Mouse (Mus musculus) small intestine, adult 2 months (tissue): ENCODE measurements around the gene Gemin7. TPM values are rescaled to one million over a fixed set of nuclear protein-coding genes. Genes with fewer than 3 reads are reported as not detected.

Experiments used
- H3K27ac ChIP-seq: fragments of 200-500 bp; 2 replicates; pipeline ENCODE4 v1.5.1; 2012; ENCODE audit warnings: low read depth, low read length, control low read depth, inconsistent platforms; ENCODE audit not compliant: insufficient read depth
- H3K27me3 ChIP-seq: fragments of 200-500 bp; 2 replicates; pipeline ENCODE4 v1.6.1; 2012; ENCODE audit warnings: mild to moderate bottlenecking, moderate library complexity, low read length, inconsistent platforms; ENCODE audit not compliant: control insufficient read depth, insufficient read depth
- H3K36me3 ChIP-seq: fragments of 200-500 bp; 2 replicates; pipeline ENCODE4 v1.6.1; 2012; ENCODE audit warnings: mild to moderate bottlenecking, low read length, control low read depth, inconsistent platforms; ENCODE audit not compliant: control insufficient read depth, insufficient read depth
- H3K4me1 ChIP-seq: fragments of 200-500 bp; 2 replicates; pipeline ENCODE4 v1.6.1; 2012; ENCODE audit warnings: low read length, inconsistent platforms, mixed read lengths; ENCODE audit not compliant: control insufficient read depth, insufficient read depth, insufficient read length
- H3K4me3 ChIP-seq: fragments of 200-500 bp; 2 replicates; pipeline ENCODE4 v1.5.1; 2012; ENCODE audit warnings: low read depth, mild to moderate bottlenecking, control low read depth, inconsistent platforms, low read length, moderate library complexity
- CTCF ChIP-seq: fragments of 200-500 bp; IDR thresholded peaks from 2 replicates; pipeline ENCODE4 v1.5.1; 2012; ENCODE audit warnings: low read depth, mild to moderate bottlenecking, control low read depth, inconsistent platforms, low read length, moderate library complexity, mixed read lengths; ENCODE audit not compliant: insufficient replicate concordance, insufficient read length; ENCODE audit errors: extremely low read depth
- POLR2A ChIP-seq: fragments of 200-500 bp; IDR thresholded peaks from 2 replicates; pipeline ENCODE4 v1.6.1; 2012; ENCODE audit warnings: low read depth, mild to moderate bottlenecking, control low read depth, inconsistent platforms, low read length, moderate library complexity
- WGBS: fragments of 180-500 bp; shearing (Covaris S2); methylation state at CpG from one replicate; pipeline ENCODE4 v1.1.7; 2018; 5-methylcytosine and 5-hydroxymethylcytosine counted together
- polyA plus RNA-seq: library from polyadenylated mRNA; depleted of rRNA; stranded (reverse); fragments of >200 nt; gene quantifications from 2 replicates; pipeline ENCODE4 v1.2.3, GENCODE M21; 2012; rRNA removed

The Gemin7 gene
- polyA plus RNA-seq, 1 experiment, result 146 TPM

DNA sequence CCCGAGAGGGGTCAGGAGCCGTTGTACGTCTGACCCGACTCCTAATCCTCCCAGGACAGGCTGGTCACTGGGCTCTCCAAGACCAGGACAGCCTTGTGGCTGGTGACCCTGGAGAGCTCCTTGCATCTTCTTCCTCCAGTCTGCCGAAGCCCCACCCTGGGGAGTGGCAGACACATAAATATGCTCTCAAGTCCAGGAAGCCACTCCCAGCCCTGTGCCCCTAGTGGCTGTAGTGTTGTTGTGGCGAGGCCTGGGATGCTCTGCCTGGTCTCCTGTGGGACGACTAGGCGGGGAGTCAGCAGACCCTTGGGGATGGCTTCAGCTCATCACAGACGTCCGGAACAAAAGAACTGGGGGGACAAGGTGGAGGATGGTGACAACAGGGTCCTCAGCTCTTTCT lies 46.3 kb downstream of the Gemin7 start:
- H3K27me3 ChIP-seq, result no peaks in the 10 kb centered on the region
- 63% methylated on average over 10 of the region's 10 CpGs for WGBS
- H3K4me3 ChIP-seq, result no peak overlapping the region
- H3K36me3 ChIP-seq, result peaks cover 41% of the 10 kb centered on the region
- peaks cover 3% of the 10 kb centered on the region for H3K4me1 ChIP-seq
- TF ChIP-seq CTCF (peak; percentile 43; the same call in 1 of the 2 replicates), POLR2A (no peak)
- no peak overlapping the region for H3K27ac ChIP-seq

DNA sequence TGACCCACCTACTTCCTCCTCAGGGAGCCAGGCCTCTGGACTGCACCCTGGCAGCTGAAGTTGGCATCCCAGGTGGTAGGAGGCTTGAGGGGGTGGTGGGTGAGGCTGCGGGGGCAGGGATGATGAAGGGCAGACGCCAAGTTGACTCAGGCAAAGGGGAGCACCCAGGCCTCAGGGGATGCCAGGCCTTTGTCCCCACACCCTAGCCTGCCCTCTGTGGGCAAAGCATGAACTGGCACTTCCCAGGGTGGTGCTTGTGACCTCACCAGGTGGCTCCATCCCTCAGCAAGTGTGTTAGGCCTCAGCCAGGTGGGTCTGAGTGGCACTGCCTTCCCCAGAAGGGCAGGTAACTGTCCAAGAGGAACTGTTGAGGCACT lies 52.3 kb downstream of the Gemin7 start:
- Histone ChIP-seq H3K4me1 (peaks cover 18% of the 10 kb centered on the region), H3K4me3 (no peak overlapping the region), H3K36me3 (0 out of 2 replicates have a peak, but pooled peaks cover 2% of the 10 kb centered on the region), H3K27me3 (peaks cover 25% of the 10 kb centered on the region), H3K27ac (no peak overlapping the region)
- 35% methylated on average over 2 of the region's 2 CpGs for WGBS
- TF ChIP-seq CTCF, result no peak
- TF ChIP-seq POLR2A, result no peak

- H3K4me3 ChIP-seq, result peak overlapping the region; percentile 47; the same call in 1 of the 2 replicates
- no peak overlapping the region for H3K27ac ChIP-seq
These were observed 52.8 kb downstream of the Gemin7 start for GRCm38 (mm10) chr7:19524420-19525104.

DNA sequence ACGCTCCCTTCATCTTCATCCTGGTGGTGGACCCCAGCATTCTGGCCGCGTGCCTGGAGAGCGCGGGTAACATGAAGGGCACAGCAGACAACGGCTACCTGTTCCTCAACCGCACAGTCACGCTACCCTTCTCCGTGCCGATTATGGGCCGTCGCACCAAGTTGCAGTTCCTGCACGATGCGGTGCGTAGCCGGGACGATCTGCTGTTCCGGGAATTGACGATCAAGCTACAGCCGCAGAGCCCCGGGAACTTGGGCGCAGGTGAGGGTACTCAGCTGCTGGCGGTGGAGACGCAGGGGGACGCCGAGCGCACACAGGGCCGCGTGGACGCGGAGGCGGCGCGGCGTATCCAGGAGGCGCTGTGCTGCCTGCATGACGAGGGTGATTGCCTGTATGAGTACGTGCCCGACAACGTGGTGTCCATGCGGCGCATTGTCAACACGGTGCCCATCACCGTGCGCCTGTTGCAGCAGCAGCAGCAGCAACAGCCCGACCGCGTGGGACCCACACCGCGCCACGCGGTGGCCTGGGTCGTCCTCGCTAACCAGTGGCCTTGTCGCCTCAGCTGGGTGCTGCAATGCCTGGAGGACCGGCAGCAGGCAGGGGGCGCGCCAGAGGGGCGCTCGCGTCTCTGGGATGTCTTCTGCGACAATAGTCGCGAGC lies 53.5 kb downstream of the Gemin7 start:
- Histone ChIP-seq H3K27ac (no peak overlapping the region), H3K4me3 (peak overlapping the region; percentile 47), H3K36me3 (no peaks in the 10 kb centered on the region), H3K27me3 (peaks cover 31% of the 10 kb centered on the region), H3K4me1 (peaks cover 18% of the 10 kb centered on the region)
- TF ChIP-seq CTCF, result 0 out of 2 replicates have a peak, but pooled peaks have one; percentile 16
- no peak for TF ChIP-seq POLR2A
- WGBS, result 2% methylated on average over 64 of the region's 64 CpGs

More at GRCm38 (mm10) chr7:19524420-19525104, 52.8 kb downstream of the Gemin7 start:
- Histone ChIP-seq H3K4me1 (peaks cover 18% of the 10 kb centered on the region), H3K36me3 (no peaks in the 10 kb centered on the region), H3K27me3 (peaks cover 30% of the 10 kb centered on the region)
- 23% methylated on average over 24 of the region's 24 CpGs for WGBS
- TF ChIP-seq POLR2A (no peak), CTCF (no peak)

DNA sequence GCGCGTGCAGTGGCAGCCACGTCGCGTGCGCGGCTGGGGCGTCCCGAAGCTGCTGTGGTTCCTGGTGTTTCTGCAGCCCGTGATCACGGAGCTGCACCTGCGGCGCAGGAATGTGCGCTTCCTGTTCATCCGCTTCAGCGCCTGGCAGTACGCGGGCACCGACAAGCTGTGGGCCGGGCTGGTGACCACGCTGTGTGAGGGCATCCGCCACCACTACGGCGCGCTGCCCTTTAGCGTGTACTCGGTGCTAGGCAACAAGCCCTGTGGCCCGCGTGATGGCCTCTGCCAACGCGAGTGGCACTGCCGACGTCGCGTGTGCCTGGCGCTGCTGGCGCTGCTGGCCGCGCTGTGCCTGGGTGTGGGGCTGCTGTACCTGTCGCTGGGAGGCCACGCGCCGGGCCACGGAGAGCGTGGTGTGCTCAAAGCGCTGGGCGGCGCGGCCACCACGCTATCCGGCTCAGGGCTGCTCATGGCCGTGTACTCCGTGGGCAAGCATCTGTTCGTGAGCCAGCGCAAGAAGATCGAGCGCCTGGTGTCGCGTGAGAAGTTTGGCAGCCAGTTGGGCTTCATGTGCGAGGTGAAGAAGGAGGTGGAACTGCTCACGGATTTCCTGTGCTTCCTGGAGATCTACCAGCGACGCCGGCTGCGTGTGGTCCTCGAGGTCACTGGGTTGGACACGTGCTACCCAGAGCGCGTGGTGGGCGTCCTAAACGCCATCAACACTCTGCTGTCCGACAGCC lies 54.2 kb downstream of the Gemin7 start:
- Histone ChIP-seq H3K27me3 (peaks cover 31% of the 10 kb centered on the region), H3K4me3 (peak overlapping the region; percentile 47), H3K4me1 (peaks cover 18% of the 10 kb centered on the region), H3K36me3 (no peaks in the 10 kb centered on the region), H3K27ac (no peak overlapping the region)
- WGBS, result 5% methylated on average over 72 of the region's 72 CpGs
- TF ChIP-seq CTCF, result no peak
- TF ChIP-seq POLR2A, result no peak

DNA sequence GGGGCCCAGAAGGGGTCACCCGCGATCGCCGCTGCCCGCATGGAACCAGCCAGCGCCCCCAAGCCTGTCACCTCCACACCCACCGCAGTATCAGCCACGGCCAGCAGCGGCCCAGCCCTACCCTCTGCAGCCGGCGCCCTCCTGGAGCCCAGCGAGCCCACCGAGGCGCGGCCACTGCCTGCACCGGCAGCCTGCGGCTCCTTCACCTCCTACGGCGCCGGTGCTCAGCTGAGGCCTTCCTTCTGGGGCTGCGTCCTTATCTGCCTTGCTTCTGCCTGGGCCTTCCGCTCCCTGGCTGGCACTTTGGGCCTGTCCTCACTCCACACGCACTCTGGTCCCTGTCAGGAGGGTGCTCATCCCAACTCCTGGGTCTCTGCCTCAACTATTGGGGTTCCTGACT lies 57.4 kb downstream of the Gemin7 start:
- no peak overlapping the region for H3K4me3 ChIP-seq
- H3K36me3 ChIP-seq, result no peaks in the 10 kb centered on the region
- WGBS, result 19% methylated on average over 23 of the region's 23 CpGs
- H3K27me3 ChIP-seq, result peaks cover 35% of the 10 kb centered on the region
- TF ChIP-seq POLR2A (no peak), CTCF (no peak)
- no peak overlapping the region for H3K27ac ChIP-seq
- H3K4me1 ChIP-seq, result peaks cover 26% of the 10 kb centered on the region

- TF ChIP-seq POLR2A (no peak), CTCF (peak; percentile 8; the same call in 1 of the 2 replicates)
- peaks cover 16% of the 10 kb centered on the region for H3K27me3 ChIP-seq
- 3% methylated on average over 25 of the region's 29 CpGs for WGBS
- peaks cover 9% of the 10 kb centered on the region for H3K4me1 ChIP-seq
- no peak within 1 kb of the TSS for H3K27ac ChIP-seq
- no peak within 1 kb of the TSS for H3K4me3 ChIP-seq
- H3K36me3 ChIP-seq, result no peaks in the 10 kb centered on the region
These were observed 59.6 kb downstream of the Gemin7 start, which contains the start of gene Nkpd1 for GRCm38 (mm10) chr7:19517652-19518365. Gene Nkpd1, plus strand, starts transcription at chr7:19517838.

Other genes with a start within 250 kb of the Gemin7 start
- gene Ercc1, start 232.8 kb downstream of the Gemin7 start, polyA plus RNA-seq, result 9.3 and 17.5 TPM in 2 replicates
- gene Cd3eap, start 218.1 kb downstream of the Gemin7 start, polyA plus RNA-seq, result 2.0 and 2.5 TPM in 2 replicates
- gene Ppp1r13l, start 217.8 kb downstream of the Gemin7 start, polyA plus RNA-seq, result 6.2 and 10.4 TPM in 2 replicates
- gene Ercc2, start 195.6 kb downstream of the Gemin7 start, polyA plus RNA-seq, result 21.0 and 31.2 TPM in 2 replicates
- gene Klc3, start 173.5 kb downstream of the Gemin7 start, polyA plus RNA-seq, result 2.6 and 3.5 TPM in 2 replicates
- gene Ckm, start 172.8 kb downstream of the Gemin7 start, polyA plus RNA-seq, result 31.9 and 45.3 TPM in 2 replicates
- 11.6 and 27.4 TPM in 2 replicates for gene Mark4, start 118.8 kb downstream of the Gemin7 start, polyA plus RNA-seq
- 6.5 and 12.0 TPM in 2 replicates for gene Exoc3l2, start 114.3 kb downstream of the Gemin7 start, polyA plus RNA-seq
- gene Bloc1s3, start 69.2 kb downstream of the Gemin7 start, polyA plus RNA-seq, result 11.9 and 24.9 TPM in 2 replicates
- gene Trappc6a, start 69.2 kb downstream of the Gemin7 start, polyA plus RNA-seq, result 56.3 and 120 TPM in 2 replicates
- 0.23 and 0.43 TPM in 2 replicates for gene Nkpd1, start 59.8 kb downstream of the Gemin7 start, polyA plus RNA-seq
- gene Ppp1r37, start 14.5 kb downstream of the Gemin7 start, polyA plus RNA-seq, result 57.9 and 115 TPM in 2 replicates
- 3.0 and 3.7 TPM in 2 replicates for gene Zfp296, start 308 bp downstream of the Gemin7 start, polyA plus RNA-seq
- 91.6 and 184 TPM in 2 replicates for gene Clasrp, start 26.9 kb upstream of the Gemin7 start, polyA plus RNA-seq
- 47.2 and 144 TPM in 2 replicates for gene Relb, start 51.8 kb upstream of the Gemin7 start, polyA plus RNA-seq
- 70.5 and 141 TPM in 2 replicates for gene Clptm1, start 87.4 kb upstream of the Gemin7 start, polyA plus RNA-seq
- 1,337 and 1,661 TPM in 2 replicates for gene Apoc2, start 100.3 kb upstream of the Gemin7 start, polyA plus RNA-seq
- 0.37 and 0.69 TPM in 2 replicates for gene Gm44805, start 103.8 kb upstream of the Gemin7 start, polyA plus RNA-seq
- 0.33 and 1.4 TPM in 2 replicates for gene Apoc4, start 103.9 kb upstream of the Gemin7 start, polyA plus RNA-seq
- not detected in 2 replicates for gene Apoc1, start 115.1 kb upstream of the Gemin7 start, polyA plus RNA-seq
- 591 and 688 TPM in 2 replicates for gene Apoe, start 121.6 kb upstream of the Gemin7 start, polyA plus RNA-seq
- gene Tomm40, start 137.8 kb upstream of the Gemin7 start, polyA plus RNA-seq, result 62.8 and 72.9 TPM in 2 replicates
- 128 and 208 TPM in 2 replicates for gene Nectin2, start 172.9 kb upstream of the Gemin7 start, polyA plus RNA-seq
- 18.6 and 20.3 TPM in 2 replicates for gene Bcam, start 193.4 kb upstream of the Gemin7 start, polyA plus RNA-seq
- 56.7 and 145 TPM in 2 replicates for gene Cblc, start 219.2 kb upstream of the Gemin7 start, polyA plus RNA-seq
- 169 and 226 TPM in 2 replicates for gene Bcl3, start 245.2 kb upstream of the Gemin7 start, polyA plus RNA-seq